In genomic region chr3:89256177-89256576, GRCm38 (mm10) we compare ENCODE assay signal across 30 mouse cellular contexts. TPM values are rescaled to one million over a fixed set of nuclear protein-coding genes. Genes with fewer than 3 reads are reported as not detected.
DNase-seq lines count a peak whose midpoint lies in the region; ATAC-seq and TF ChIP-seq lines count a peak whose summit lies in the region.
"Had no signal": no experiment of that assay in that cellular context is flagged by ENCODE, and none has a peak within 500 bp of the region (broad histone marks: within the 10 kb centered on the region; RNA-seq: fewer than 3 reads in every experiment).

No protein-coding gene starts in this region.

- TF ChIP-seq CTCF in liver, postnatal 0 days (IDR thresholded peaks at IDR 0.05; ENCODE audit: low read depth): no peak

- 64% methylated on average over 5 of the region's 5 CpGs for WGBS in liver, postnatal 0 days (ENCODE audit: insufficient replicate concordance)
- WGBS in liver, embryonic 12.5 days (ENCODE audit: insufficient replicate concordance): 50% methylated on average over 5 of the region's 5 CpGs
- 78% methylated on average over 5 of the region's 5 CpGs for WGBS in forebrain, embryonic 12.5 days

- 0 out of 2 replicates have a peak, but pooled peaks have one; percentile 22 for ATAC-seq in liver, postnatal 0 days
- ATAC-seq in liver, embryonic 12.5 days: no peak
- ATAC-seq in forebrain, embryonic 12.5 days (ENCODE audit: low FRiP score): no peak
- ATAC-seq: forebrain, postnatal 0 days; intestine, postnatal 0 days; midbrain, embryonic 15.5 days; Patski had no signal

- peaks cover 8% of the 10 kb centered on the region for H3K4me1 ChIP-seq in liver, postnatal 0 days (ENCODE audit: insufficient read depth)
- H3K4me1 ChIP-seq in liver, embryonic 12.5 days: peaks cover 11% of the 10 kb centered on the region
- peaks cover 5% of the 10 kb centered on the region for H3K4me1 ChIP-seq in forebrain, embryonic 12.5 days

- no peak overlapping the region for H3K4me2 ChIP-seq in liver, postnatal 0 days (ENCODE audit: low read depth, low read length)
- no peak overlapping the region for H3K4me2 ChIP-seq in liver, embryonic 12.5 days
- no peak overlapping the region for H3K4me2 ChIP-seq in forebrain, embryonic 12.5 days
- H3K4me2 ChIP-seq: embryonic facial prominence, embryonic 13.5 days; hindbrain, embryonic 14.5 days; limb, embryonic 13.5 days; liver, embryonic 11.5 days; midbrain, embryonic 15.5 days; neural tube, embryonic 15.5 days had no signal

- no peaks in the 10 kb centered on the region for H3K36me3 ChIP-seq in liver, postnatal 0 days (replicated peaks; ENCODE audit: insufficient read depth, low read length)
- H3K36me3 ChIP-seq in liver, embryonic 12.5 days: no peaks in the 10 kb centered on the region
- H3K36me3 ChIP-seq in forebrain, embryonic 12.5 days (replicated peaks): no peaks in the 10 kb centered on the region
- H3K36me3 ChIP-seq: embryonic facial prominence, embryonic 13.5 days; limb, embryonic 13.5 days; midbrain, embryonic 15.5 days; neural tube, embryonic 15.5 days had no signal

- H3K4me3 ChIP-seq in liver, postnatal 0 days (ENCODE audit: low read depth, low read length): no peak overlapping the region
- no peak overlapping the region for H3K4me3 ChIP-seq in liver, embryonic 12.5 days
- no peak overlapping the region for H3K4me3 ChIP-seq in forebrain, embryonic 12.5 days (replicated peaks)
- H3K4me3 ChIP-seq: embryonic facial prominence, embryonic 13.5 days; limb, embryonic 13.5 days; midbrain, embryonic 15.5 days; neural tube, embryonic 15.5 days had no signal

- no peak overlapping the region for H3K27ac ChIP-seq in liver, postnatal 0 days (ENCODE audit: low read depth)
- H3K27ac ChIP-seq in liver, embryonic 12.5 days: no peak overlapping the region
- H3K27ac ChIP-seq in forebrain, embryonic 12.5 days: no peak overlapping the region
- H3K27ac ChIP-seq: embryonic facial prominence, embryonic 13.5 days; hindbrain, embryonic 14.5 days; limb, embryonic 13.5 days; midbrain, embryonic 15.5 days; neural tube, embryonic 15.5 days had no signal

- intact Hi-C loops in heart, postnatal 25 days (cut with DNase I): no loop called here

- no peaks in the 10 kb centered on the region for H3K9me3 ChIP-seq in liver, postnatal 0 days (ENCODE audit: low read length)
- H3K9me3 ChIP-seq in liver, embryonic 12.5 days (replicated peaks): no peaks in the 10 kb centered on the region
- no peaks in the 10 kb centered on the region for H3K9me3 ChIP-seq in forebrain, embryonic 12.5 days
- H3K9me3 ChIP-seq: embryonic facial prominence, embryonic 13.5 days; limb, embryonic 13.5 days; midbrain, embryonic 15.5 days; neural tube, embryonic 15.5 days had no signal

- no peak for TF ChIP-seq EP300 in liver, postnatal 0 days (IDR thresholded peaks at IDR 0.05; ENCODE audit: low read depth)

- DNase-seq in heart, adult 9 months (ENCODE audit: low spot score in 2 of 2): peak; percentile 52 to 62
- no peak for DNase-seq in heart, postnatal 25 days (ENCODE audit: low spot score)
- DNase-seq in liver, postnatal 0 days: no peak
- DNase-seq in adipocyte (ENCODE audit: low spot score): peak; percentile 26
- DNase-seq in heart, postnatal 4 days: peak; percentile 50
- DNase-seq: adrenal gland, postnatal 14 days; cerebellum, adult 11-12 months; cerebellum, adult 9-11 months; embryo, embryonic 11 days; forebrain, postnatal 0 days; gastrocnemius, postnatal 10 days; kidney, postnatal 14 days; lung, adult 18-20 months; lung, postnatal 10 days; retina, postnatal 1 day; right cerebral cortex, postnatal 25 days; thymus, adult 18-20 months; thymus, postnatal 25 days had no signal

- no peaks in the 10 kb centered on the region for H3K27me3 ChIP-seq in liver, postnatal 0 days (ENCODE audit: insufficient read depth, low read length)
- H3K27me3 ChIP-seq in liver, embryonic 12.5 days (replicated peaks): peaks cover 75% of the 10 kb centered on the region
- peaks cover 17% of the 10 kb centered on the region for H3K27me3 ChIP-seq in forebrain, embryonic 12.5 days
- H3K27me3 ChIP-seq: limb, embryonic 13.5 days had no signal

- H3K9ac ChIP-seq in liver, postnatal 0 days (replicated peaks): no peak overlapping the region
- no peak overlapping the region for H3K9ac ChIP-seq in liver, embryonic 12.5 days
- H3K9ac ChIP-seq in forebrain, embryonic 12.5 days: no peak overlapping the region
- H3K9ac ChIP-seq: embryonic facial prominence, embryonic 13.5 days; forebrain, postnatal 0 days; hindbrain, embryonic 14.5 days; limb, embryonic 13.5 days; midbrain, embryonic 15.5 days; neural tube, embryonic 15.5 days had no signal

RNA-seq across cellular contexts. Expression of gene Dpm3, which starts 3.0 kb away (rescaled TPM):
- total RNA-seq in heart, postnatal 25 days (2021): 10 to 100 TPM; 51.7 to 53.9 TPM
- polyA plus RNA-seq in liver, postnatal 0 days (2015; fragmentation: Nextera tagmentation; extraction: Ambion mirVana): 63.2 and 73.2 TPM in 2 replicates
- 72.3 and 73.6 TPM in 2 replicates for polyA plus RNA-seq in liver, embryonic 12.5 days (2016; fragmentation: Nextera tagmentation; extraction: Ambion mirVana)
- total RNA-seq in heart, postnatal 4 days (2021): 10 to 100 TPM; 51.6 to 61.0 TPM
- 79.1 and 84.3 TPM in 2 replicates for polyA plus RNA-seq in forebrain, embryonic 12.5 days (2016; fragmentation: Nextera tagmentation; extraction: Ambion mirVana)

RNA-seq across cellular contexts. Expression of gene Trim46, which starts 10.1 kb away (rescaled TPM):
- under 1 TPM; 0.47 to 0.59 TPM for total RNA-seq in heart, postnatal 25 days (2021)
- 0.06 and 0.21 TPM in 2 replicates for polyA plus RNA-seq in liver, postnatal 0 days (2015; fragmentation: Nextera tagmentation; extraction: Ambion mirVana)
- 0.31 and 0.38 TPM in 2 replicates for polyA plus RNA-seq in liver, embryonic 12.5 days (2016; fragmentation: Nextera tagmentation; extraction: Ambion mirVana)
- total RNA-seq in heart, postnatal 4 days (2021): 1 to 10 TPM; 1.3 to 1.6 TPM
- polyA plus RNA-seq in forebrain, embryonic 12.5 days (2016; fragmentation: Nextera tagmentation; extraction: Ambion mirVana): 25.1 and 26.6 TPM in 2 replicates

RNA-seq across cellular contexts. Expression of gene Krtcap2, which starts 10.4 kb away (rescaled TPM):
- total RNA-seq in heart, postnatal 25 days (2021): 10 to 100 TPM; 73.5 to 87.6 TPM
- polyA plus RNA-seq in liver, postnatal 0 days (2015; fragmentation: Nextera tagmentation; extraction: Ambion mirVana): 141 TPM in 2 replicates
- polyA plus RNA-seq in liver, embryonic 12.5 days (2016; fragmentation: Nextera tagmentation; extraction: Ambion mirVana): 170 and 187 TPM in 2 replicates
- total RNA-seq in heart, postnatal 4 days (2021): 100 to 1,000 TPM; 100 to 104 TPM
- 249 and 252 TPM in 2 replicates for polyA plus RNA-seq in forebrain, embryonic 12.5 days (2016; fragmentation: Nextera tagmentation; extraction: Ambion mirVana)

RNA-seq across cellular contexts. Expression of gene Slc50a1, which starts 14.2 kb away (rescaled TPM):
- 10 to 100 TPM; 21.0 TPM for total RNA-seq in heart, postnatal 25 days (2021)
- 18.3 and 19.6 TPM in 2 replicates for polyA plus RNA-seq in liver, postnatal 0 days (2015; fragmentation: Nextera tagmentation; extraction: Ambion mirVana)
- polyA plus RNA-seq in liver, embryonic 12.5 days (2016; fragmentation: Nextera tagmentation; extraction: Ambion mirVana): 19.3 and 21.6 TPM in 2 replicates
- total RNA-seq in heart, postnatal 4 days (2021): 10 to 100 TPM; 24.9 to 28.0 TPM
- 28.6 and 29.7 TPM in 2 replicates for polyA plus RNA-seq in forebrain, embryonic 12.5 days (2016; fragmentation: Nextera tagmentation; extraction: Ambion mirVana)

RNA-seq across cellular contexts. Expression of gene Efna1, which starts 24.8 kb away (rescaled TPM):
- 10 to 100 TPM; 29.4 to 33.5 TPM for total RNA-seq in heart, postnatal 25 days (2021)
- polyA plus RNA-seq in liver, postnatal 0 days (2015; fragmentation: Nextera tagmentation; extraction: Ambion mirVana): 22.1 and 27.8 TPM in 2 replicates
- 5.2 and 5.3 TPM in 2 replicates for polyA plus RNA-seq in liver, embryonic 12.5 days (2016; fragmentation: Nextera tagmentation; extraction: Ambion mirVana)
- total RNA-seq in heart, postnatal 4 days (2021): 10 to 100 TPM; 37.9 to 42.0 TPM
- 9.7 and 12.6 TPM in 2 replicates for polyA plus RNA-seq in forebrain, embryonic 12.5 days (2016; fragmentation: Nextera tagmentation; extraction: Ambion mirVana)
- total RNA-seq: granulocyte monocyte progenitor cell, adult 5-6 weeks; hematopoietic stem cell, adult 5-6 weeks had no signal

Comparison
In these comparisons a context has a peak if more than half of its experiments do, and no peak if none do; other contexts are left out.
1. DNase-seq: peak in heart, adult 9 months (2 of 2), adipocyte (single experiment) and heart, postnatal 4 days (single experiment); none in heart, postnatal 25 days (single experiment) and liver, postnatal 0 days (single experiment).
2. RNA of gene Trim46, which starts 10.1 kb away (polyA plus RNA-seq): 25.1 to 26.6 TPM in forebrain, embryonic 12.5 days; 0.31 to 0.38 TPM in liver, embryonic 12.5 days and 0.06 to 0.21 TPM in liver, postnatal 0 days; every median in the first group is over 10 times any median in the second.